Mouse (Mus musculus) liver, postnatal 0 days (tissue): ENCODE measurements at regions not wholly inside any gene's neighbourhood (a gene's known extent, or its start where the extent isn't known, plus 50 kb on each side); places are given as distances from the start of the nearest gene placed in this dataset.

Source experiments
- CTCF ChIP-seq: sonication (generic); IDR thresholded peaks from 2 replicates; pipeline ENCODE4 v1.5.1; 2016; ENCODE audit warnings: antibody characterized with exemption, low read depth
- EP300 ChIP-seq: IDR thresholded peaks from 2 replicates; pipeline ENCODE4 v1.6.1; 2016; ENCODE audit warnings: antibody characterized with exemption, low read depth, mild to moderate bottlenecking

DNA sequence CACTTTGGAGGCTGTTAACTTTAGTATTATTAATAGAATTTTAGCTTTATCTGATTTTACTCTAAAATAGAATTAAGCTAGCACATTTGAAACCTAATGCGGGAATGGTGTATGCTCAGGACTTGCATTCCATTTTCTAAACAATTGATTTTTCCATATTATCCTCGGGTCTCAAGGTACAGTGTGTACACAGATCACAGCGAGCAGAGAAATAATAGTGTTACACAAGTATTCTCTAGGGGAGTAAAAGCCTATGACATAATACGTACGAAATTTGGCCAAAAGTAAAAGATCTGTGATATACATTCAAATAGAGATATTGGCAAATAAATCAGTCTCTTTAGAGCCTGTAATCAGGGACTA, 78.8 kb upstream of the Chl1 start:
- TF ChIP-seq CTCF (no peak), EP300 (no peak)
